In the genomic region with DNA sequence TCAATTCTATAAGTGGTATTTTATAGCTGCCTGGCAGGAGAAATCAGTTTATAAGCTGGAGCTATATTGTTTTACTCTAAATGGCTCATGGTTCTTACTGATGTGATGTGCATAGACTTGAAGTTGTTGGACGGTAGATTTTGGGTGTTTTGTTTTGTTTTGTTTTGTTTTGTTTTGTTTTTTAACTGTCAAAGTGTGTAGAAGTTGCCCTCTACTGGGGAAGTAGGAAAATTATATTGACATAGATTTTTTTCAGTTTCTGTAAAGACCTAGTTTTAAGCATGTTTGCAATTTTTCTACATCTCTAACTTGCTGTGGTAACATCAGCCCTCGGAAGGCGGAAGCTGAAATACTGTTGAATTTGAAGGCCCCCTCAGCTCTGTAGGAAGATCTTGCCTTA, we compare ENCODE assay signal across 28 mouse cellular contexts.
DNase-seq lines count a peak whose midpoint lies in the region; ATAC-seq and TF ChIP-seq lines count a peak whose summit lies in the region.
"Had no signal": no experiment of that assay in that cellular context is flagged by ENCODE, and none has a peak within 500 bp of the region (broad histone marks: within the 10 kb centered on the region; RNA-seq: fewer than 3 reads in every experiment).

No protein-coding gene starts in this region.

- DNase-seq in forebrain, postnatal 0 days, result no peak
- DNase-seq in layer of hippocampus, adult 2 months (ENCODE audit: low spot score in 2 of 2), result no peak
- no peak for DNase-seq in layer of hippocampus, postnatal 25 days (ENCODE audit: extremely low spot score in 1 of 2, low spot score in 1 of 2)
- DNase-seq in midbrain, postnatal 0 days (ENCODE audit: low spot score), result peak; percentile 30
- DNase-seq in urinary bladder, postnatal 36 days (ENCODE audit: low spot score in 2 of 2), result no peak
- DNase-seq in frontal cortex, postnatal 36 days (ENCODE audit: low spot score in 2 of 2), result no peak
- DNase-seq: adrenal gland, postnatal 14 days; cerebellum, adult 2 months; cerebellum, postnatal 25 days; gastrocnemius, postnatal 36 days; heart, postnatal 4 days; kidney, postnatal 4 days; layer of hippocampus, adult 9-11 months; liver; lung, postnatal 36 days; thymus, adult 18-20 months had no signal

- no peaks in the 10 kb centered on the region for H3K27me3 ChIP-seq in forebrain, postnatal 0 days (ENCODE audit: insufficient read depth, low read length)
- no peaks in the 10 kb centered on the region for H3K27me3 ChIP-seq in forebrain, embryonic 15.5 days
- no peaks in the 10 kb centered on the region for H3K27me3 ChIP-seq in midbrain, postnatal 0 days (ENCODE audit: insufficient read depth, low read length)
- no peaks in the 10 kb centered on the region for H3K27me3 ChIP-seq in midbrain, embryonic 15.5 days (replicated peaks)
- H3K27me3 ChIP-seq: embryonic facial prominence, embryonic 13.5 days; forebrain, embryonic 13.5 days; hindbrain, embryonic 15.5 days; kidney, embryonic 15.5 days; megakaryocyte, embryonic 14.5 days; neural tube, embryonic 15.5 days; stomach, embryonic 15.5 days had no signal

- H3K4me2 ChIP-seq in forebrain, postnatal 0 days (ENCODE audit: low read depth), result no peak overlapping the region
- no peak overlapping the region for H3K4me2 ChIP-seq in forebrain, embryonic 15.5 days (replicated peaks)
- H3K4me2 ChIP-seq in midbrain, postnatal 0 days (ENCODE audit: low read depth, low read length, poor library complexity, severe bottlenecking), result no peak overlapping the region
- H3K4me2 ChIP-seq in midbrain, embryonic 15.5 days, result no peak overlapping the region
- H3K4me2 ChIP-seq: embryonic facial prominence, embryonic 13.5 days; forebrain, embryonic 13.5 days; hindbrain, embryonic 15.5 days; kidney, embryonic 15.5 days; neural tube, embryonic 15.5 days; stomach, embryonic 15.5 days had no signal

- no peaks in the 10 kb centered on the region for H3K36me3 ChIP-seq in forebrain, postnatal 0 days (ENCODE audit: insufficient read depth)
- no peaks in the 10 kb centered on the region for H3K36me3 ChIP-seq in forebrain, embryonic 15.5 days
- no peaks in the 10 kb centered on the region for H3K36me3 ChIP-seq in midbrain, postnatal 0 days (ENCODE audit: insufficient read depth, low read length)
- H3K36me3 ChIP-seq in midbrain, embryonic 15.5 days (replicated peaks), result no peaks in the 10 kb centered on the region
- H3K36me3 ChIP-seq: embryonic facial prominence, embryonic 13.5 days; hindbrain, embryonic 15.5 days; kidney, embryonic 15.5 days; limb, embryonic 10.5 days; neural tube, embryonic 15.5 days; stomach, embryonic 15.5 days had no signal

- WGBS in forebrain, postnatal 0 days, result 69% methylated on average over 3 of the region's 3 CpGs
- 68% methylated on average over 3 of the region's 3 CpGs for WGBS in forebrain, embryonic 15.5 days
- 69% methylated on average over 3 of the region's 3 CpGs for WGBS in midbrain, postnatal 0 days
- 86% methylated on average over 3 of the region's 3 CpGs for WGBS in midbrain, embryonic 15.5 days

- H3K4me1 ChIP-seq in forebrain, postnatal 0 days (ENCODE audit: insufficient read depth), result peaks cover 5% of the 10 kb centered on the region; the same call in 1 of the 2 replicates
- peaks cover 10% of the 10 kb centered on the region for H3K4me1 ChIP-seq in forebrain, embryonic 15.5 days
- no peaks in the 10 kb centered on the region for H3K4me1 ChIP-seq in midbrain, postnatal 0 days (ENCODE audit: insufficient read depth, low read length)
- no peaks in the 10 kb centered on the region for H3K4me1 ChIP-seq in midbrain, embryonic 15.5 days
- H3K4me1 ChIP-seq: hindbrain, embryonic 15.5 days; neural tube, embryonic 15.5 days had no signal

- peak; percentile 52 for TF ChIP-seq CTCF in forebrain, postnatal 0 days (IDR thresholded peaks at IDR 0.05; ENCODE audit: low read depth)
- TF ChIP-seq CTCF in layer of hippocampus, adult 2 months (conservative IDR thresholded peaks at IDR 0.05), result peak; percentile 70
- peak; percentile 65 for TF ChIP-seq CTCF in midbrain, postnatal 0 days (IDR thresholded peaks at IDR 0.05)

- no peak overlapping the region for H3K4me3 ChIP-seq in forebrain, postnatal 0 days (ENCODE audit: low read depth, low read length)
- H3K4me3 ChIP-seq in forebrain, embryonic 15.5 days, result no peak overlapping the region
- no peak overlapping the region for H3K4me3 ChIP-seq in layer of hippocampus, adult 2 months
- H3K4me3 ChIP-seq in midbrain, postnatal 0 days (ENCODE audit: low read depth, low read length), result no peak overlapping the region
- no peak overlapping the region for H3K4me3 ChIP-seq in midbrain, embryonic 15.5 days
- H3K4me3 ChIP-seq: embryonic facial prominence, embryonic 13.5 days; forebrain, embryonic 13.5 days; hindbrain, embryonic 15.5 days; kidney, embryonic 15.5 days; limb, embryonic 10.5 days; megakaryocyte, embryonic 14.5 days; neural tube, embryonic 15.5 days; stomach, embryonic 15.5 days had no signal

- no peak overlapping the region for H3K27ac ChIP-seq in forebrain, postnatal 0 days (ENCODE audit: low read depth, low read length)
- no peak overlapping the region for H3K27ac ChIP-seq in forebrain, embryonic 15.5 days (replicated peaks)
- no peak overlapping the region for H3K27ac ChIP-seq in layer of hippocampus, adult 2 months
- H3K27ac ChIP-seq in midbrain, postnatal 0 days (ENCODE audit: low read depth, low read length), result no peak overlapping the region
- H3K27ac ChIP-seq in midbrain, embryonic 15.5 days, result no peak overlapping the region
- H3K27ac ChIP-seq: embryonic facial prominence, embryonic 13.5 days; forebrain, embryonic 13.5 days; hindbrain, embryonic 15.5 days; kidney, embryonic 15.5 days; limb, embryonic 10.5 days; neural tube, embryonic 15.5 days; stomach, embryonic 15.5 days had no signal

- no peak for ATAC-seq in forebrain, postnatal 0 days
- ATAC-seq in forebrain, embryonic 15.5 days (replicated peaks), result no peak
- ATAC-seq in midbrain, postnatal 0 days (ENCODE audit: low FRiP score), result no peak
- ATAC-seq in midbrain, embryonic 15.5 days (replicated peaks), result no peak
- ATAC-seq: activated CD4-positive, CD25-positive, alpha-beta regulatory T cell, adult 4 months; forebrain, embryonic 13.5 days; intestine, embryonic 16.5 days had no signal

- no peaks in the 10 kb centered on the region for H3K9me3 ChIP-seq in forebrain, postnatal 0 days (ENCODE audit: low read length)
- no peaks in the 10 kb centered on the region for H3K9me3 ChIP-seq in forebrain, embryonic 15.5 days
- H3K9me3 ChIP-seq in midbrain, postnatal 0 days (ENCODE audit: low read length), result no peaks in the 10 kb centered on the region
- no peaks in the 10 kb centered on the region for H3K9me3 ChIP-seq in midbrain, embryonic 15.5 days
- H3K9me3 ChIP-seq: embryonic facial prominence, embryonic 13.5 days; forebrain, embryonic 13.5 days; hindbrain, embryonic 15.5 days; kidney, embryonic 15.5 days; limb, embryonic 10.5 days; megakaryocyte, embryonic 14.5 days; neural tube, embryonic 15.5 days; stomach, embryonic 15.5 days had no signal

- H3K9ac ChIP-seq in forebrain, postnatal 0 days, result no peak overlapping the region
- no peak overlapping the region for H3K9ac ChIP-seq in forebrain, embryonic 15.5 days (replicated peaks)
- no peak overlapping the region for H3K9ac ChIP-seq in midbrain, postnatal 0 days (replicated peaks; ENCODE audit: low read length, poor library complexity, severe bottlenecking)
- no peak overlapping the region for H3K9ac ChIP-seq in midbrain, embryonic 15.5 days
- H3K9ac ChIP-seq: embryonic facial prominence, embryonic 13.5 days; forebrain, embryonic 13.5 days; hindbrain, embryonic 15.5 days; kidney, embryonic 15.5 days; neural tube, embryonic 15.5 days; stomach, embryonic 15.5 days had no signal
